ENCODE assay signal across 23 mouse cellular contexts in genomic region chr4:33693441-33693840, GRCm38 (mm10).
DNase-seq lines count a peak whose midpoint lies in the region; ATAC-seq and TF ChIP-seq lines count a peak whose summit lies in the region.
"Had no signal": no experiment of that assay in that cellular context is flagged by ENCODE, and none has a peak within 500 bp of the region (broad histone marks: within the 10 kb centered on the region; RNA-seq: fewer than 3 reads in every experiment).

No protein-coding gene starts in this region.

- no peaks in the 10 kb centered on the region for H3K4me1 ChIP-seq in forebrain, embryonic 13.5 days
- H3K4me1 ChIP-seq in forebrain, embryonic 11.5 days (replicated peaks; ENCODE audit: control insufficient read depth, insufficient read depth, low read length), result no peaks in the 10 kb centered on the region
- no peaks in the 10 kb centered on the region for H3K4me1 ChIP-seq in forebrain, embryonic 14.5 days (ENCODE audit: control insufficient read depth, insufficient read depth, low read length)
- H3K4me1 ChIP-seq in forebrain, embryonic 12.5 days, result no peaks in the 10 kb centered on the region
- H3K4me1 ChIP-seq in forebrain, embryonic 16.5 days (replicated peaks; ENCODE audit: control insufficient read depth, insufficient read depth, low read length), result 0 out of 2 replicates have a peak, but pooled peaks cover 2% of the 10 kb centered on the region
- no peaks in the 10 kb centered on the region for H3K4me1 ChIP-seq in forebrain, embryonic 10.5 days

- no peak for DNase-seq in forebrain, embryonic 11.5 days (ENCODE audit: low spot score)
- DNase-seq in forebrain, embryonic 14.5 days (ENCODE audit: low spot score), result peak; percentile 54
- DNase-seq in forebrain, embryonic 10.5 days (ENCODE audit: extremely low spot score, low spot score), result no peak
- peak; percentile 50 for DNase-seq in brain, embryonic 14.5 days (ENCODE audit: low read depth)
- DNase-seq in heart, postnatal 10 days, result no peak
- DNase-seq: adrenal gland, adult 2 months; adrenal gland, adult 8-10 months; adrenal gland, postnatal 10 days; adrenal gland, postnatal 14 days; adrenal gland, postnatal 25 days; adrenal gland, postnatal 36 days; B cell, adult 2 months; cerebellum, adult 11 months; cerebellum, adult 11-12 months; cerebellum, adult 18-20 months had no signal

- H3K27me3 ChIP-seq in forebrain, embryonic 13.5 days, result no peaks in the 10 kb centered on the region
- no peaks in the 10 kb centered on the region for H3K27me3 ChIP-seq in forebrain, embryonic 11.5 days (ENCODE audit: control insufficient read depth, insufficient read depth, low read length)
- no peaks in the 10 kb centered on the region for H3K27me3 ChIP-seq in forebrain, embryonic 14.5 days (replicated peaks; ENCODE audit: control insufficient read depth, insufficient read depth, low read length)
- H3K27me3 ChIP-seq in forebrain, embryonic 12.5 days, result no peaks in the 10 kb centered on the region
- H3K27me3 ChIP-seq in forebrain, embryonic 16.5 days (replicated peaks; ENCODE audit: control insufficient read depth, insufficient read depth, low read length), result no peaks in the 10 kb centered on the region
- no peaks in the 10 kb centered on the region for H3K27me3 ChIP-seq in forebrain, embryonic 10.5 days (ENCODE audit: poor library complexity, severe bottlenecking)
- H3K27me3 ChIP-seq: CH12.LX had no signal

- no peak overlapping the region for H3K27ac ChIP-seq in forebrain, embryonic 13.5 days
- no peak overlapping the region for H3K27ac ChIP-seq in forebrain, embryonic 11.5 days (ENCODE audit: low read depth, low read length)
- no peak overlapping the region for H3K27ac ChIP-seq in forebrain, embryonic 14.5 days (ENCODE audit: low read depth, low read length)
- no peak overlapping the region for H3K27ac ChIP-seq in forebrain, embryonic 12.5 days
- H3K27ac ChIP-seq in forebrain, embryonic 16.5 days (ENCODE audit: low read length), result no peak overlapping the region
- no peak overlapping the region for H3K27ac ChIP-seq in forebrain, embryonic 10.5 days

- no peak overlapping the region for H3K4me2 ChIP-seq in forebrain, embryonic 13.5 days
- no peak overlapping the region for H3K4me2 ChIP-seq in forebrain, embryonic 11.5 days (ENCODE audit: low read depth, low read length, severe bottlenecking)
- no peak overlapping the region for H3K4me2 ChIP-seq in forebrain, embryonic 14.5 days (ENCODE audit: low read length)
- no peak overlapping the region for H3K4me2 ChIP-seq in forebrain, embryonic 12.5 days
- no peak overlapping the region for H3K4me2 ChIP-seq in forebrain, embryonic 16.5 days (ENCODE audit: low read length)

- ATAC-seq in forebrain, embryonic 13.5 days, result 0 out of 2 replicates have a peak, but pooled peaks have one; percentile 41
- ATAC-seq in forebrain, embryonic 11.5 days (replicated peaks; ENCODE audit: low FRiP score), result no peak
- no peak for ATAC-seq in forebrain, embryonic 14.5 days
- ATAC-seq in forebrain, embryonic 12.5 days (ENCODE audit: low FRiP score), result no peak
- ATAC-seq in forebrain, embryonic 16.5 days, result peak; percentile 39; the same call in 1 of the 2 replicates
- ATAC-seq: activated CD4-positive, CD25-positive, alpha-beta regulatory T cell, adult 4 months; CD4-positive, CD25-positive, alpha-beta regulatory T cell, adult 4 months; Patski had no signal

- H3K9ac ChIP-seq in forebrain, embryonic 13.5 days, result no peak overlapping the region
- no peak overlapping the region for H3K9ac ChIP-seq in forebrain, embryonic 11.5 days (ENCODE audit: low read length)
- H3K9ac ChIP-seq in forebrain, embryonic 14.5 days (ENCODE audit: low read length), result no peak overlapping the region
- no peak overlapping the region for H3K9ac ChIP-seq in forebrain, embryonic 12.5 days
- H3K9ac ChIP-seq in forebrain, embryonic 16.5 days (replicated peaks; ENCODE audit: low read depth, low read length), result no peak overlapping the region

- H3K9me3 ChIP-seq in forebrain, embryonic 13.5 days (replicated peaks), result no peaks in the 10 kb centered on the region
- no peaks in the 10 kb centered on the region for H3K9me3 ChIP-seq in forebrain, embryonic 11.5 days (ENCODE audit: control insufficient read depth, low read length)
- no peaks in the 10 kb centered on the region for H3K9me3 ChIP-seq in forebrain, embryonic 14.5 days (replicated peaks; ENCODE audit: control insufficient read depth, low read length)
- H3K9me3 ChIP-seq in forebrain, embryonic 12.5 days, result no peaks in the 10 kb centered on the region
- no peaks in the 10 kb centered on the region for H3K9me3 ChIP-seq in forebrain, embryonic 16.5 days (ENCODE audit: control insufficient read depth, low read length)
- no peaks in the 10 kb centered on the region for H3K9me3 ChIP-seq in forebrain, embryonic 10.5 days
- H3K9me3 ChIP-seq: G1E had no signal

- TF ChIP-seq POLR2A in brain, embryonic 14.5 days (IDR thresholded peaks at IDR 0.05; ENCODE audit: borderline replicate concordance, extremely low read depth, insufficient read depth, insufficient read length, poor library complexity, severe bottlenecking), result no peak

- intact Hi-C loops in heart, postnatal 10 days (cut with DNase I), result no loop called here

- no peak for TF ChIP-seq CTCF in brain, embryonic 14.5 days (IDR thresholded peaks at IDR 0.05; ENCODE audit: borderline replicate concordance, extremely low read depth, insufficient read depth, insufficient read length)

- no peaks in the 10 kb centered on the region for H3K36me3 ChIP-seq in forebrain, embryonic 13.5 days (ENCODE audit: poor library complexity, severe bottlenecking)
- no peaks in the 10 kb centered on the region for H3K36me3 ChIP-seq in forebrain, embryonic 11.5 days (ENCODE audit: control insufficient read depth, insufficient read depth, low read length)
- H3K36me3 ChIP-seq in forebrain, embryonic 14.5 days (ENCODE audit: control insufficient read depth, insufficient read depth, low read length), result no peaks in the 10 kb centered on the region
- H3K36me3 ChIP-seq in forebrain, embryonic 12.5 days (replicated peaks), result no peaks in the 10 kb centered on the region
- no peaks in the 10 kb centered on the region for H3K36me3 ChIP-seq in forebrain, embryonic 16.5 days (ENCODE audit: control insufficient read depth, insufficient read depth)
- no peaks in the 10 kb centered on the region for H3K36me3 ChIP-seq in forebrain, embryonic 10.5 days (replicated peaks)
- H3K36me3 ChIP-seq: G1E had no signal

- no peak overlapping the region for H3K4me3 ChIP-seq in forebrain, embryonic 13.5 days
- H3K4me3 ChIP-seq in forebrain, embryonic 11.5 days (ENCODE audit: low read depth, low read length), result no peak overlapping the region
- no peak overlapping the region for H3K4me3 ChIP-seq in forebrain, embryonic 14.5 days (ENCODE audit: low read depth, low read length)
- no peak overlapping the region for H3K4me3 ChIP-seq in forebrain, embryonic 12.5 days (replicated peaks)
- H3K4me3 ChIP-seq in forebrain, embryonic 16.5 days (replicated peaks; ENCODE audit: low read length), result no peak overlapping the region
- no peak overlapping the region for H3K4me3 ChIP-seq in forebrain, embryonic 10.5 days

- 91% methylated on average over 4 of the region's 4 CpGs for WGBS in forebrain, embryonic 13.5 days
- WGBS in forebrain, embryonic 11.5 days, result 91% methylated on average over 4 of the region's 4 CpGs
- 69% methylated on average over 4 of the region's 4 CpGs for WGBS in forebrain, embryonic 14.5 days
- 86% methylated on average over 4 of the region's 4 CpGs for WGBS in forebrain, embryonic 12.5 days
- 63% methylated on average over 4 of the region's 4 CpGs for WGBS in forebrain, embryonic 16.5 days
- WGBS in forebrain, embryonic 10.5 days, result 88% methylated on average over 4 of the region's 4 CpGs

Comparison
In these comparisons a context has a peak if more than half of its experiments do, and no peak if none do; other contexts are left out.
1. ATAC-seq: peak in forebrain, embryonic 13.5 days (single experiment) and forebrain, embryonic 16.5 days (single experiment); none in forebrain, embryonic 11.5 days (single experiment), forebrain, embryonic 14.5 days (single experiment) and forebrain, embryonic 12.5 days (single experiment).
2. DNase-seq: peak in forebrain, embryonic 14.5 days (single experiment) and brain, embryonic 14.5 days (single experiment); none in forebrain, embryonic 11.5 days (single experiment), forebrain, embryonic 10.5 days (single experiment) and heart, postnatal 10 days (0 of 2).